Mouse (Mus musculus) embryonic facial prominence, embryonic 15.5 days (tissue): ENCODE data around the gene Tdrd9. TPM values are rescaled to one million over a fixed set of nuclear protein-coding genes. Genes with fewer than 3 reads are reported as not detected.

ENCODE experiments used
- ATAC-seq: fragments of 200-750 bp; cut with Nextera tagmentation; 2 replicates; pipeline ENCODE4 v1.8.0; 2017; ENCODE audit warnings: low read depth, moderate TSS enrichment; ENCODE audit not compliant: insufficient number of reproducible peaks, low FRiP score, low TSS enrichment
- H3K27ac ChIP-seq: fragments of 300-500 bp; sonication (generic); replicated peaks from 2 replicates; pipeline ENCODE4 v1.5.1; 2015; ENCODE audit warnings: mild to moderate bottlenecking, inconsistent platforms
- H3K27me3 ChIP-seq: fragments of 300-500 bp; sonication (generic); 2 replicates; pipeline ENCODE4 v1.6.1; 2015; ENCODE audit warnings: inconsistent platforms
- H3K36me3 ChIP-seq: fragments of 300-500 bp; sonication (generic); 2 replicates; pipeline ENCODE4 v1.6.1; 2015; ENCODE audit warnings: mild to moderate bottlenecking, inconsistent platforms
- H3K4me1 ChIP-seq: fragments of 300-500 bp; sonication (generic); 2 replicates; pipeline ENCODE4 v1.6.1; 2015; ENCODE audit warnings: inconsistent platforms
- H3K4me2 ChIP-seq: fragments of 300-500 bp; sonication (generic); replicated peaks from 2 replicates; pipeline ENCODE4 v1.6.1; 2015; ENCODE audit warnings: mild to moderate bottlenecking, inconsistent platforms
- H3K4me3 ChIP-seq: fragments of 300-500 bp; sonication (generic); replicated peaks from 2 replicates; pipeline ENCODE4 v1.5.1; 2015; ENCODE audit warnings: mild to moderate bottlenecking, inconsistent platforms
- H3K9ac ChIP-seq: fragments of 300-500 bp; sonication (generic); 2 replicates; pipeline ENCODE4 v1.6.1; 2015; ENCODE audit warnings: inconsistent platforms
- H3K9me3 ChIP-seq: fragments of 300-500 bp; sonication (generic); replicated peaks from 2 replicates; pipeline ENCODE4 v1.6.1; 2016; ENCODE audit warnings: inconsistent platforms
- WGBS: fragments of 180-500 bp; shearing (Covaris S2); methylation state at CpG from one replicate; pipeline ENCODE4 v1.1.7; 2015; 5-methylcytosine and 5-hydroxymethylcytosine counted together
- polyA plus RNA-seq: library from polyadenylated mRNA; unstranded; fragments of >200 nt; fragmentation: Nextera tagmentation; extraction: Ambion mirVana; gene quantifications from 2 replicates; pipeline ENCODE4 v1.2.1, GENCODE M21; 2015

Tdrd9 gene
- polyA plus RNA-seq = 0.41 and 0.46 TPM in 2 replicates

- Histone ChIP-seq H3K27ac (no peak within 1 kb of the TSS), H3K4me3 (no peak within 1 kb of the TSS), H3K4me2 (no peak within 1 kb of the TSS), H3K27me3 (no peaks in the 10 kb centered on the region), H3K9ac (no peak within 1 kb of the TSS), H3K4me1 (peaks cover 1% of the 10 kb centered on the region), H3K36me3 (no peaks in the 10 kb centered on the region), H3K9me3 (0 out of 2 replicates have a peak, but pooled peaks cover 4% of the 10 kb centered on the region)
- WGBS = 82% methylated on average over 18 of the region's 18 CpGs
- no peak for ATAC-seq
Observed at GRCm38 (mm10) chr12:111971231-111971686, at the start of gene Tdrd9. Gene Tdrd9 (plus strand): TSS chr12:111971559.

GRCm38 (mm10) chr12:111923117-111923516 is 48.2 kb upstream of the Tdrd9 start:
- Histone ChIP-seq H3K4me1 (peaks cover 18% of the 10 kb centered on the region), H3K27ac (no peak overlapping the region), H3K4me3 (no peak overlapping the region), H3K27me3 (no peaks in the 10 kb centered on the region), H3K4me2 (no peak overlapping the region), H3K9ac (no peak overlapping the region), H3K36me3 (no peaks in the 10 kb centered on the region), H3K9me3 (no peaks in the 10 kb centered on the region)
- 79% methylated on average over 6 of the region's 6 CpGs for WGBS
- no peak for ATAC-seq

GRCm38 (mm10) chr12:111927338-111927737 is 44.0 kb upstream of the Tdrd9 start:
- Histone ChIP-seq H3K4me3 (no peak overlapping the region), H3K4me2 (no peak overlapping the region), H3K4me1 (peaks cover 22% of the 10 kb centered on the region), H3K27ac (no peak overlapping the region), H3K9ac (no peak overlapping the region), H3K9me3 (no peaks in the 10 kb centered on the region), H3K36me3 (no peaks in the 10 kb centered on the region), H3K27me3 (no peaks in the 10 kb centered on the region)
- 62% methylated on average over 1 of the region's 1 CpGs for WGBS
- no peak for ATAC-seq

GRCm38 (mm10) chr12:111928411-111928966 is 42.9 kb upstream of the Tdrd9 start:
- peaks cover 34% of the 10 kb centered on the region for H3K4me1 ChIP-seq
- H3K9me3 ChIP-seq = no peaks in the 10 kb centered on the region
- no peak overlapping the region for H3K4me2 ChIP-seq
- H3K9ac ChIP-seq = no peak overlapping the region
- WGBS = 69% methylated on average over 18 of the region's 18 CpGs
- H3K36me3 ChIP-seq = no peaks in the 10 kb centered on the region
- H3K27me3 ChIP-seq = no peaks in the 10 kb centered on the region
- ATAC-seq = no peak; the same call in 1 of the 2 replicates
- H3K4me3 ChIP-seq = no peak overlapping the region
- H3K27ac ChIP-seq = peak overlapping the region; percentile 68; the same call in 1 of the 2 replicates

GRCm38 (mm10) chr12:111931411-111932025 is 39.8 kb upstream of the Tdrd9 start:
- no peak overlapping the region for H3K4me3 ChIP-seq
- ATAC-seq = no peak
- H3K27ac ChIP-seq = no peak overlapping the region
- peaks cover 42% of the 10 kb centered on the region for H3K4me1 ChIP-seq
- H3K9me3 ChIP-seq = no peaks in the 10 kb centered on the region
- H3K9ac ChIP-seq = no peak overlapping the region
- 80% methylated on average over 9 of the region's 9 CpGs for WGBS
- H3K36me3 ChIP-seq = no peaks in the 10 kb centered on the region
- no peaks in the 10 kb centered on the region for H3K27me3 ChIP-seq
- no peak overlapping the region for H3K4me2 ChIP-seq

GRCm38 (mm10) chr12:111932513-111932912 is 38.8 kb upstream of the Tdrd9 start:
- H3K4me2 ChIP-seq = no peak overlapping the region
- 58% methylated on average over 3 of the region's 3 CpGs for WGBS

GRCm38 (mm10) chr12:111933032-111933704 is 38.2 kb upstream of the Tdrd9 start:
- 60% methylated on average over 11 of the region's 11 CpGs for WGBS
- Histone ChIP-seq H3K4me1 (peaks cover 44% of the 10 kb centered on the region), H3K27me3 (no peaks in the 10 kb centered on the region), H3K4me2 (no peak overlapping the region), H3K4me3 (no peak overlapping the region), H3K36me3 (no peaks in the 10 kb centered on the region), H3K27ac (peak overlapping the region; percentile 55; the same call in 1 of the 2 replicates), H3K9me3 (no peaks in the 10 kb centered on the region), H3K9ac (no peak overlapping the region)
- no peak for ATAC-seq

More at GRCm38 (mm10) chr12:111932513-111932912, 38.8 kb upstream of the Tdrd9 start:
- Histone ChIP-seq H3K9me3 (no peaks in the 10 kb centered on the region), H3K36me3 (no peaks in the 10 kb centered on the region), H3K4me1 (peaks cover 44% of the 10 kb centered on the region), H3K9ac (no peak overlapping the region), H3K27me3 (no peaks in the 10 kb centered on the region), H3K4me3 (no peak overlapping the region), H3K27ac (peak overlapping the region; percentile 55; the same call in 1 of the 2 replicates)
- ATAC-seq = no peak

- H3K27ac ChIP-seq = no peak overlapping the region
- 65% methylated on average over 2 of the region's 2 CpGs for WGBS
- ATAC-seq = no peak
Observed at GRCm38 (mm10) chr12:111933971-111934370, 37.4 kb upstream of the Tdrd9 start.

GRCm38 (mm10) chr12:111936706-111937550 is 34.4 kb upstream of the Tdrd9 start:
- Histone ChIP-seq H3K9me3 (no peaks in the 10 kb centered on the region), H3K9ac (no peak overlapping the region), H3K27me3 (no peaks in the 10 kb centered on the region), H3K36me3 (no peaks in the 10 kb centered on the region), H3K4me2 (peak overlapping the region; percentile 17; the same call in 1 of the 2 replicates), H3K27ac (peak overlapping the region; percentile 86), H3K4me1 (peaks cover 48% of the 10 kb centered on the region), H3K4me3 (no peak overlapping the region)
- 28% methylated on average over 24 of the region's 24 CpGs for WGBS
- ATAC-seq = no peak

More at GRCm38 (mm10) chr12:111933971-111934370, 37.4 kb upstream of the Tdrd9 start:
- Histone ChIP-seq H3K4me3 (no peak overlapping the region), H3K36me3 (no peaks in the 10 kb centered on the region), H3K9me3 (no peaks in the 10 kb centered on the region), H3K27me3 (no peaks in the 10 kb centered on the region), H3K9ac (no peak overlapping the region), H3K4me2 (no peak overlapping the region), H3K4me1 (peaks cover 49% of the 10 kb centered on the region)

GRCm38 (mm10) chr12:111938623-111939177 is 32.7 kb upstream of the Tdrd9 start:
- ATAC-seq = peak; percentile 59
- no peak overlapping the region for H3K9ac ChIP-seq

More at GRCm38 (mm10) chr12:111938623-111939177, 32.7 kb upstream of the Tdrd9 start:
- no peaks in the 10 kb centered on the region for H3K9me3 ChIP-seq
- 11% methylated on average over 1 of the region's 1 CpGs for WGBS
- H3K27ac ChIP-seq = peak overlapping the region; percentile 86
- no peak overlapping the region for H3K4me3 ChIP-seq
- no peaks in the 10 kb centered on the region for H3K36me3 ChIP-seq
- no peaks in the 10 kb centered on the region for H3K27me3 ChIP-seq
- H3K4me1 ChIP-seq = peaks cover 43% of the 10 kb centered on the region
- H3K4me2 ChIP-seq = no peak overlapping the region
